Mouse (Mus musculus) adipocyte (in vitro differentiated cells): ENCODE results near the gene Gm15262.
A peak's percentile ranks its signal among the peaks of the same experiment; 100 is the strongest.
"Not testable (repeated sequence)": the region's sequence is repeated elsewhere in the genome, so short reads cannot be mapped to it uniquely, and the experiment has no call there.

Source experiments
- DNase-seq: peaks from one replicate; pipeline ENCODE4 v3.0.0-alpha.2; 2016; ENCODE audit warnings: low spot score

Gene Gm15262

DNA sequence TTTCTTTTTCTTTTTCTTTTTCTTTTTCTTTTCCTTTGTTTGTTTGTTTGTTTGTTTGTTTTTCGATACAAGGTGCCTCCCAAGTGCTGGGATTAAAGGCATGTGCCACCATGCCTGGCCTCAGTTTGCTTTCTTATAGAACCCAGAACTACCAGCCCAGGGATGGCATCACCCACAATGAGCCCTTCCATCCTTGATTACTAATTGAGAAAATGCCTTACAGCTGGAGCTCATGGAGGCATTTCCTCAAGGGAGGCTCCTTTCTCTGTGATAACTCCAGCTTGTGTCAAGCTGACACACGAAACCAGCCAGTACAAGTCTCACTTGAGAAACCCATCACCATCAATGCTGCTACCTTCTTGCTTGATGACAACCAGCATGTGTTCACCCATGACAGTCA, at the start of gene Gm15262:
TSS of gene Gm15262 (plus strand) at position 301 of the 400 bp plus-strand sequence.
- DNase-seq = not testable (repeated sequence)

DNA sequence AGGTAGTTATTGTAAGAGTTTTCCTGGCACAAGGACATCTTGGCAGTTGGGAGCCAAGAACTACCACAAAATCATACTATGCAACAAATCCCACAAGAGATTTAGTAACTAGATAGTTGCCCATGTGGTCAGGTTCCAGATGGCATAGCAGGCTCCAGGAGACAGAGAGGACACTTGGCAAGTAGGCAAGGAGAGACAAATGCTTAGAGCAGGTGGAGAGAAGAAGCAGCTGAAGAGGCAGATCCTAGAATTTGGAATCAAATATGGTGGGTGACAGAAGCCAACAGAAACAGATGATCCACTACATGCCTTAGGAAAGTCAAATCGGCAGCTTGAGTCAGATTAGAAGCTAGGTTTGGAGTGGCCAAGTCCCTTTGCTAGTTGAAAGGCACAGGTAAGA, 20.9 kb downstream of the Gm15262 start:
- DNase-seq = no peak

DNA sequence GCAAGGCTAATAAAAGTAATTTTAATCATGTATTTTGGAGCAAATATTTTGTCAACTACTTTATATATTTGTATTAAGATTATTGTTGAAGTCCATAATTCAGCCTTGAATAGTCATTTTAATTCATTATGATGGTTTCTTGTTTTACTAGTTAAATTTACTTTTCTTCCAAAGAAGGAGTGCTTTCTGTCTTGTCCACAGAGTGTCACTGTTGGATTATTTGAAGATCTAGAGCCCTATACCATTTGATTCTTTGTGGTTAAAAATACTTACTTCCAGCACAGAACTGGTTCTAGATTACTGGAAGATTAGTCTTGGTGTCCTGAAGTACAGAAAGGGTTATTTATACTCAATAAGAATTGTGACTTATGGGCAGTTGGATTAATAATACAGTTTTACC, 29.2 kb downstream of the Gm15262 start:
- DNase-seq = no peak

DNA sequence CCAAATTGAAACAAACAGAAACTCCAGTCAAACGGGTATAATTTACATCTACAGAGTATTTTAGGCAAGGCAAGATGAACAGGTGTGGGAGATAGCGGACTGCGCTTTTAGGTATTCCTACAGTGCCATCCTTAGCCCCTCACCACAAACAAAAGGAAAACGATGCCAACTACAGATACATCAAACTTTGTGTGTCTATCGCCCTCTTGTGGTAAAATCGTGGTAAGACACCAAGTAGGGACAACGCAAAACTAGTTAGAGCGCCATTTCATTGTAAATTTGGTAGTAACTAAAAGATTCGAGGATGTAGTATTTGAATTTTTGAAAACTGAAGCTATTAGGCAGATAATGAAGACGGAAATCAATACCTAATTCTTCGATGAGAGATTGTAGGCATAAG, 83.7 kb downstream of the Gm15262 start:
- no peak for DNase-seq

DNA sequence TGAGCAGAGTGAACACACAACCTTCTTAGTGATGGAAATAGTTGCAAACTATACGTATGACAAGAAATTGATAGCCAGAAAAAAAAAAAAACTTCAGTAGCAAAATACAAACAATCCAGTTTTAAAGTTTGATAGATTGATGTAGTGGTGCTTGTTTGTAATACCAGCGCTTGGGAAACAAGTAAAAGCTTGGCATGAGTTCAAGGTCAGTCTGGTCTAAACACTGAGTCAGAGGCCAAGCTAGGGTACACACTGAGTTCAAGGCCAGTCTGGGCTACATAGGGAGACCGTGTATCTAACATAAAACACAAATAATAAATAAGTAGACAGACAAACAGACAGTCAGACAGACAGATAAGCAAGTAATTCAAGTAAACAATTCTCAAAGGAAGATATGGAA, 84.2 kb downstream of the Gm15262 start:
- no peak for DNase-seq

DNA sequence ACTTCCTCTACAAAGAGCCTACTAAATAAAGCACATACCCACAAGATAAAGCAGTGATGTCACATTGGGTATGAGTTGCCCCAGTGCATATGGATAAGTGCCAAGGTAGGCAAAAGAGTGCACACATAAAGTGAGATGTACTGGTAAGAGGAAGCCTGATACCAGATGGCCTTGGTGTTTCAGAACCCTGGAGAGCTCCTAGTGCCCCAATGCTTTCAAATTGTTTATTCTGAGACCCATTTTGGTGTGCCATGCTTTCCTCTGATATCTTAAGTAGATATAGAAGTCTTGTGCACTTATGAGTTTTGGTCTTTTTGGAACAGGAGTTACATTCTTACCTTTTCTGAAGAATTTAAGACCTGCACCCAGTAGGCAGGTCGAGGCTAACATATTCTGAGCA, 88.3 kb downstream of the Gm15262 start:
- DNase-seq = peak; percentile 2

DNA sequence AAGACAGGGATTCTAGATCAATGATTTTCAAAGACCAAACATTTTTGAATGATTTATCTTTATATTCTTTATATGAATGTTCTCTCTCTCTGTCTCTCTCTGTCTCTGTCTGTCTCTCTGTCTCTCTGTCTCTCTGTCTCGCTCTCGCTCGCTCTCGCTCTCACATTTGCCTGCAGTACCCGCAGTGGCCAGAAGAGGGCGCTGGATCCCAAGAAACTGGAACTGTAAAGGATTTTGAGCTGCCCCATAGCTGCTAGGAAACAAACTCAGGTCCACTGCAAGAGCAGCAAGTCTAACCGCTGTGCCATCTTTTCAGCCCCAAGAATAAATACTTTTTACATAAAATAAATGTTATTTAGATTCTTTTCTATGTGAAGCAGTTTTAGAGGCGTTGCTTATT, 98.5 kb downstream of the Gm15262 start:
- peak; percentile 3 for DNase-seq

DNA sequence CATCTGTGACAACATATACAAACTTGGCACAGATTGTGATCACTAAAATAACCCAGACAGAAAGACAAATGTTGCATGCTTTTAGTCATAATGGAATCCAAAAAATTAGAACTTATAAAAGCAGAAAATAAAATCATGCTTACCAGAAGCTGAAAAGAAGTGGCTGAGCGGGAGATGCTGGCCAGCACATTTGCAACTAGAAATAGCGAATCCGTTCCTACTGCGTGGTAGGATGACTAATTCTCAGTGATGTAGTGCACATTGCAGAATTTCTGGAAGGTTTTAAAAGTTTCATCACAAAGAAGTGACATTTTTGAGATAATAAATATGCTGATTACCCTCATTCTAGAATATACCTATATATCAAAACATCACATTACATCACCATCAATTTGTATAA, 100.7 kb downstream of the Gm15262 start:
- no peak for DNase-seq

DNA sequence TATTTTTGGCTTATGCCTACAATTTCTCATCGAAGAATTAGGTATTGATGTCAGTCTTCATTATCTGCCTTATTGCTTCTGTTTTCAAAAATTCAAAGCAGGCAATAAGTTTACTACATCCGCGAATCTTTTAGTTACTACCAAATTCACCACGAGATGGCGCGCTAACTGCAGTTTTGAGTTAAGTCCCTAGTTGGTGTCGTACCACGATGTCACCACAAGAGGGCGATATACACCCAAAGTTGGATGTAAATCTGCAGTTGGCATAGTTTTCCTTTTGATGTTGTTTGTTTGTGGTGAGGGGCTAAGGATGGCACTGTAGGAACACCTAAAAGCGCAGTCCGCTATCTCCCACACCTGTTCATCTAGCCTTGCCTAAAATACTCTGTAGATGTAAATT, 111.9 kb downstream of the Gm15262 start:
- DNase-seq = peak; percentile 5

DNA sequence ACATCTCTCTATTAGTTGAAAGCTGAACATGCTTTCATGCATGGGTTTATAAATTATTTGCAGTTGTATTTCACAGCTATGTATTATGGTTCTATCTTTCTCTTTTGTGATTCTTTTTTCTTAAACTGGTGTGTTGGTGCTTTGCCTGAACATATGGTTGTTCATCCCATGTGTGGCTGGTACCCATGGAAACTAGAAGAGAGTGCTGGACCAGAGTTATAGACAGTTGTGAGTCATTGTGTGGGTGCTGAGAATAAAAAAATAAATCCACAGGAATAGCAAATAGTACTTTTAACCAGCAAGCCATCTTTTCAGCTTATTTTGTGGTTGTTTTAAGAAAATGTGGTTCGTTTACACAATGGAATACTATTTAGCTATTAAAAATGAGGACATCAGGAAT, 123.9 kb downstream of the Gm15262 start:
- no peak for DNase-seq
